Mouse (Mus musculus) CH12.LX (cell line): ENCODE results near the gene Cib4. TPM values are rescaled to one million over a fixed set of nuclear protein-coding genes. Genes with fewer than 3 reads are reported as not detected.

Experiments
- DNase-seq: peaks from one replicate; pipeline ENCODE4 v3.0.0-alpha.2; 2013; ENCODE audit errors: extremely low read depth
- H3K27ac ChIP-seq: 2 replicates; pipeline ENCODE4 v1.5.1; 2012; ENCODE audit warnings: low read depth, mild to moderate bottlenecking, control low read depth, moderate library complexity; ENCODE audit not compliant: insufficient read depth
- H3K27me3 ChIP-seq: replicated peaks from 2 replicates; pipeline ENCODE3; 2012; ENCODE audit warnings: inconsistent platforms
- H3K36me3 ChIP-seq, 2 experiments: replicated peaks in 1 of 2; 2 replicates each; pipeline versions ENCODE3 to v1.6.1; 2012; ENCODE audit warnings: inconsistent platforms in 1 of 2, low read length in 1 of 2, mild to moderate bottlenecking in 1 of 2, mixed read lengths in 1 of 2, moderate library complexity in 1 of 2; ENCODE audit not compliant: control insufficient read depth in 1 of 2, insufficient read depth in 1 of 2
- H3K4me1 ChIP-seq, 2 experiments: 2 replicates each; pipeline ENCODE4 v1.6.1; 2012; ENCODE audit warnings: inconsistent platforms in 1 of 2, moderate library complexity in 1 of 2; ENCODE audit not compliant: insufficient read depth in 2 of 2, control insufficient read depth in 1 of 2
- H3K4me2 ChIP-seq: 2 replicates; pipeline ENCODE4 v1.6.1; 2012; ENCODE audit warnings: low read depth, mild to moderate bottlenecking, control low read depth; ENCODE audit not compliant: poor library complexity, insufficient read depth, severe bottlenecking
- H3K4me3 ChIP-seq, 3 experiments: fragments of 150-350 bp in 1 of 3; sonication (generic) in 1 of 3; replicated peaks in 1 of 3; 2 replicates each; pipeline versions ENCODE3 to v1.5.1; 2011 to 2012; ENCODE audit warnings: low read depth in 2 of 3, low read length in 2 of 3, mild to moderate bottlenecking in 2 of 3, moderate library complexity in 2 of 3, control low read depth in 1 of 3, improper control_type of control experiment in 1 of 3, inconsistent platforms in 1 of 3, mixed read lengths in 1 of 3; ENCODE audit not compliant: poor library complexity in 1 of 3
- H3K79me2 ChIP-seq: replicated peaks from 2 replicates; pipeline ENCODE4 v1.6.1; 2012; ENCODE audit warnings: mild to moderate bottlenecking, moderate library complexity; ENCODE audit not compliant: control insufficient read depth, poor library complexity, insufficient read depth, severe bottlenecking; ENCODE audit errors: extremely low read depth
- H3K9ac ChIP-seq: 2 replicates; pipeline ENCODE4 v1.6.1; 2012; ENCODE audit warnings: low read depth, mild to moderate bottlenecking, control low read depth, moderate library complexity; ENCODE audit not compliant: insufficient read depth
- H3K9me3 ChIP-seq: replicated peaks from 2 replicates; pipeline ENCODE3; 2012; ENCODE audit warnings: low read length, inconsistent platforms, mixed read lengths
- BHLHE40 ChIP-seq: IDR thresholded peaks from 2 replicates; pipeline ENCODE4 v1.6.1; 2011; ENCODE audit warnings: mild to moderate bottlenecking, low read depth, low read length, improper control_type of control experiment
- CHD1 ChIP-seq: IDR thresholded peaks from 2 replicates; pipeline ENCODE4 v1.6.1; 2012; ENCODE audit warnings: low read depth, low read length, improper control_type of control experiment, inconsistent platforms
- CHD2 ChIP-seq: IDR thresholded peaks from 2 replicates; pipeline ENCODE4 v1.6.1; 2011; ENCODE audit warnings: low read length, improper control_type of control experiment
- CTCF ChIP-seq, 2 experiments: IDR thresholded peaks in 1 of 2; conservative IDR thresholded peaks in 1 of 2; 2 replicates each; pipeline ENCODE4 v1.5.1; 2011 to 2012; ENCODE audit warnings: low read depth in 2 of 2, low read length in 2 of 2, improper control_type of control experiment in 1 of 2, inconsistent platforms in 1 of 2, mild to moderate bottlenecking in 1 of 2, moderate library complexity in 1 of 2
- ELF1 ChIP-seq: IDR thresholded peaks from 2 replicates; pipeline ENCODE4 v1.6.1; 2014; ENCODE audit warnings: low read depth, mild to moderate bottlenecking, inconsistent platforms, low read length, improper control_type of control experiment
- GABPA ChIP-seq: IDR thresholded peaks from 2 replicates; pipeline ENCODE4 v1.6.1; 2012; ENCODE audit warnings: low read depth, low read length, improper control_type of control experiment, inconsistent platforms; ENCODE audit not compliant: insufficient replicate concordance
- HCFC1 ChIP-seq: IDR thresholded peaks from 2 replicates; pipeline ENCODE4 v1.6.1; 2012; ENCODE audit warnings: low read depth, mild to moderate bottlenecking, inconsistent platforms, low read length, improper control_type of control experiment
- IRF4 ChIP-seq: IDR thresholded peaks from 2 replicates; pipeline ENCODE4 v1.6.1; 2014; ENCODE audit warnings: low read depth, mild to moderate bottlenecking, inconsistent platforms, low read length, improper control_type of control experiment
- JUN ChIP-seq: IDR thresholded peaks from 2 replicates; pipeline ENCODE4 v1.6.1; 2011; ENCODE audit warnings: low read depth, mild to moderate bottlenecking, low read length, improper control_type of control experiment, moderate library complexity; ENCODE audit not compliant: insufficient read depth
- KAT2A ChIP-seq: IDR thresholded peaks from 2 replicates; pipeline ENCODE4 v1.6.1; 2012; ENCODE audit warnings: low read length, improper control_type of control experiment, inconsistent platforms; ENCODE audit not compliant: insufficient replicate concordance
- MAX ChIP-seq: IDR thresholded peaks from 2 replicates; pipeline ENCODE4 v1.6.1; 2011; ENCODE audit warnings: low read length, improper control_type of control experiment
- MAZ ChIP-seq: IDR thresholded peaks from 2 replicates; pipeline ENCODE4 v1.6.1; 2012; ENCODE audit warnings: low read depth, mild to moderate bottlenecking, inconsistent platforms, low read length, improper control_type of control experiment, moderate library complexity
- MXI1 ChIP-seq: IDR thresholded peaks from 2 replicates; pipeline ENCODE4 v1.6.1; 2011; ENCODE audit warnings: mild to moderate bottlenecking, low read depth, low read length, improper control_type of control experiment
- MYC ChIP-seq: IDR thresholded peaks from 2 replicates; pipeline ENCODE4 v1.6.1; 2011; ENCODE audit warnings: low read depth, mild to moderate bottlenecking, improper control_type of control experiment, low read length
- PAX5 ChIP-seq: IDR thresholded peaks from 2 replicates; pipeline ENCODE4 v1.6.1; 2012; ENCODE audit warnings: low read length, inconsistent platforms, mixed read lengths
- SMC3 ChIP-seq: IDR thresholded peaks from 2 replicates; pipeline ENCODE4 v1.6.1; 2011; ENCODE audit warnings: low read depth, low read length, improper control_type of control experiment
- UBTF ChIP-seq: IDR thresholded peaks from 2 replicates; pipeline ENCODE4 v1.6.1; 2012; ENCODE audit warnings: low read depth, mild to moderate bottlenecking, inconsistent platforms, low read length, improper control_type of control experiment, moderate library complexity
- USF2 ChIP-seq: conservative IDR thresholded peaks from 2 replicates; pipeline ENCODE4 v1.6.1; 2011; ENCODE audit warnings: low read depth, low read length, improper control_type of control experiment
- ZC3H11A ChIP-seq: IDR thresholded peaks from 2 replicates; pipeline ENCODE4 v1.6.1; 2012; ENCODE audit warnings: low read depth, mild to moderate bottlenecking, inconsistent platforms, low read length, improper control_type of control experiment
- ZNF384 ChIP-seq: IDR thresholded peaks from 2 replicates; pipeline ENCODE4 v1.6.1; 2012; ENCODE audit warnings: low read depth, low read length, improper control_type of control experiment, inconsistent platforms
- dilution Hi-C: fragments of 300-500 bp; cut with MboI; formaldehyde crosslinking; loops from 2 replicates; pipeline ENCODE4 v1.14.3; 2020; ENCODE audit warnings: low sequenced_read_pairs; ENCODE audit not compliant: extremely low pct_unique_long_range_greater_than_20kb, extremely low pct_ligation_motif_present
- in situ Hi-C: fragments of 300-500 bp; cut with MboI; formaldehyde crosslinking; loops from 3 replicates; pipeline ENCODE4 v1.14.3; 2019; ENCODE audit warnings: low sequenced_read_pairs, low pct_ligation_motif_present, low pct_unique_long_range_greater_than_20kb, mixed read lengths
- polyA plus RNA-seq: library from polyadenylated mRNA; unstranded; fragments of >175 nt; gene quantifications from 2 replicates; pipeline ENCODE4 v1.2.1, GENCODE M21; 2012; ENCODE audit warnings: low read depth; ENCODE audit not compliant: insufficient read length
- total RNA-seq, 2 experiments: library from RNA; depleted of rRNA; stranded (reverse); fragments of 300-350 nt in 1 of 2; fragments of >200 nt in 1 of 2; gene quantifications; 2 replicates each; pipeline ENCODE4 v1.2.3; 2012 to 2014

The Cib4 gene
- total and polyA plus RNA-seq, 3 experiments = not detected

- TF ChIP-seq GABPA = no peak
- no peak for TF ChIP-seq CHD1
- no peak for TF ChIP-seq JUN
Measured at GRCm38 (mm10) chr5:30465861-30466260, 79.8 kb downstream of the Cib4 start, which contains the start of gene 1700001C02Rik (continued).

GRCm38 (mm10) chr5:30461821-30462220, 83.8 kb downstream of the Cib4 start, which contains the start of gene Otof:
Otof (minus strand) TSS chr5:30461932.
- no peak within 1 kb of the TSS for H3K9ac ChIP-seq
- dilution Hi-C loops = no loop called here
- TF ChIP-seq MYC (no peak), MAX (no peak), BHLHE40 (no peak), MAZ (no peak), USF2 (no peak), PAX5 (no peak), ZC3H11A (no peak), HCFC1 (no peak), ZNF384 (no peak), ELF1 (no peak), KAT2A (no peak), JUN (no peak), CTCF (conservative IDR thresholded peaks at IDR 0.05 in 1 of 2, IDR thresholded peaks at IDR 0.05 in 1 of 2; ENCODE audit: low read depth in 2 of 2, low read length in 2 of 2) (no peak), MXI1 (no peak), UBTF (no peak), IRF4 (no peak)
- H3K79me2 ChIP-seq = no peaks in the 10 kb centered on the region
- no peak within 1 kb of the TSS for H3K4me2 ChIP-seq
- in situ Hi-C loops = no loop called here
- no peaks in the 10 kb centered on the region for H3K4me1 ChIP-seq
- no peaks in the 10 kb centered on the region for H3K9me3 ChIP-seq
- no peak within 1 kb of the TSS for H3K4me3 ChIP-seq
- no peak for DNase-seq
- peaks cover 93% of the 10 kb centered on the region for H3K27me3 ChIP-seq
- no peaks in the 10 kb centered on the region for H3K36me3 ChIP-seq
- no peak within 1 kb of the TSS for H3K27ac ChIP-seq

GRCm38 (mm10) chr5:30460155-30460554, 85.5 kb downstream of the Cib4 start:
- in situ Hi-C loops = no loop called here
- Histone ChIP-seq H3K4me1 (no peaks in the 10 kb centered on the region), H3K4me2 (no peak overlapping the region), H3K4me3 (no peak overlapping the region), H3K9me3 (no peaks in the 10 kb centered on the region), H3K27me3 (peaks cover 92% of the 10 kb centered on the region), H3K36me3 (no peaks in the 10 kb centered on the region), H3K9ac (no peak overlapping the region), H3K79me2 (no peaks in the 10 kb centered on the region), H3K27ac (no peak overlapping the region)
- dilution Hi-C loops = no loop called here
- no peak for DNase-seq
- peak; percentile 32 for TF ChIP-seq SMC3
- TF ChIP-seq PAX5 = no peak
- peak in 1 of 2 experiments; percentile 34; a peak in 2 of 4 replicates for TF ChIP-seq CTCF (conservative IDR thresholded peaks at IDR 0.05 in 1 of 2, IDR thresholded peaks at IDR 0.05 in 1 of 2; ENCODE audit: low read depth in 2 of 2, low read length in 2 of 2)
- TF ChIP-seq MAX = no peak
- TF ChIP-seq CHD2 = no peak
